Mouse (Mus musculus) ES-Bruce4 (cell line): ENCODE results near the gene Sesn3. TPM values are rescaled to one million over a fixed set of nuclear protein-coding genes. Genes with fewer than 3 reads are reported as not detected.

Experiments used
- H3K27ac ChIP-seq: 2 replicates; pipeline ENCODE4 v1.5.1; 2012; ENCODE audit warnings: low read length, inconsistent platforms; ENCODE audit not compliant: insufficient read depth
- H3K27me3 ChIP-seq: 2 replicates; pipeline ENCODE4 v1.6.1; 2012; ENCODE audit warnings: mild to moderate bottlenecking, low read length, inconsistent platforms; ENCODE audit not compliant: control insufficient read depth, poor library complexity, insufficient read depth, severe bottlenecking
- H3K36me3 ChIP-seq: 2 replicates; pipeline ENCODE4 v1.6.1; 2012; ENCODE audit warnings: inconsistent platforms, mild to moderate bottlenecking, low read length, moderate library complexity; ENCODE audit not compliant: control insufficient read depth, poor library complexity, insufficient read depth, severe bottlenecking
- H3K4me1 ChIP-seq: one replicate; pipeline ENCODE4 v1.8.1; 2011; ENCODE audit warnings: low read length; ENCODE audit not compliant: control insufficient read depth, insufficient read depth
- H3K4me3 ChIP-seq: 2 replicates; pipeline ENCODE4 v1.5.1; 2011; ENCODE audit warnings: low read depth, mild to moderate bottlenecking, low read length
- H3K9ac ChIP-seq: 2 replicates; pipeline ENCODE4 v1.6.1; 2012; ENCODE audit warnings: low read depth, mild to moderate bottlenecking, inconsistent platforms; ENCODE audit not compliant: poor library complexity, severe bottlenecking
- H3K9me3 ChIP-seq: replicated peaks from 2 replicates; pipeline ENCODE4 v1.6.1; 2012; ENCODE audit warnings: mild to moderate bottlenecking, low read length, inconsistent platforms; ENCODE audit not compliant: control insufficient read depth, poor library complexity, insufficient read depth, severe bottlenecking
- CTCF ChIP-seq: IDR thresholded peaks from one replicate; pipeline ENCODE4 v1.8.1; 2011; ENCODE audit warnings: low read depth, low read length
- EP300 ChIP-seq: IDR thresholded peaks from 2 replicates; pipeline ENCODE4 v1.6.1; 2011; ENCODE audit warnings: low read depth, low read length; ENCODE audit not compliant: insufficient read depth
- POLR2A ChIP-seq: IDR thresholded peaks from one replicate; pipeline ENCODE4 v1.8.1; 2011; ENCODE audit warnings: low read length; ENCODE audit not compliant: insufficient read depth
- polyA plus RNA-seq: library from polyadenylated mRNA; stranded (reverse); fragments of >200 nt; gene quantifications from 2 replicates; pipeline ENCODE4 v1.2.4, GENCODE M21; 2011; ENCODE audit warnings: low read depth; ENCODE audit not compliant: missing spikeins, insufficient read depth, insufficient read length

The Sesn3 gene
- polyA plus RNA-seq, 1 experiment, result 26.4 TPM

GRCm38 (mm10) chr9:14244528-14244927, 30.3 kb upstream of the Sesn3 start:
- Histone ChIP-seq H3K4me3 (no peak overlapping the region), H3K4me1 (peaks cover 4% of the 10 kb centered on the region)

GRCm38 (mm10) chr9:14245013-14245586, 29.8 kb upstream of the Sesn3 start:
- no peaks in the 10 kb centered on the region for H3K27me3 ChIP-seq
- peak overlapping the region; percentile 23 for H3K27ac ChIP-seq

More at GRCm38 (mm10) chr9:14244528-14244927, 30.3 kb upstream of the Sesn3 start:
- H3K27me3 ChIP-seq, result no peaks in the 10 kb centered on the region
- peak overlapping the region; percentile 23 for H3K27ac ChIP-seq
- no peaks in the 10 kb centered on the region for H3K9me3 ChIP-seq
- no peak overlapping the region for H3K9ac ChIP-seq
- TF ChIP-seq EP300 (peak; percentile 27; the same call in 1 of the 2 replicates), CTCF (no peak)
- H3K36me3 ChIP-seq, result no peaks in the 10 kb centered on the region

GRCm38 (mm10) chr9:14246016-14246799, 28.7 kb upstream of the Sesn3 start:
- Histone ChIP-seq H3K9ac (no peak overlapping the region), H3K4me3 (no peak overlapping the region), H3K9me3 (no peaks in the 10 kb centered on the region), H3K36me3 (no peaks in the 10 kb centered on the region), H3K27me3 (no peaks in the 10 kb centered on the region), H3K27ac (no peak overlapping the region), H3K4me1 (peaks cover 4% of the 10 kb centered on the region)
- TF ChIP-seq EP300 (no peak), CTCF (no peak), POLR2A (no peak)

More at GRCm38 (mm10) chr9:14245013-14245586, 29.8 kb upstream of the Sesn3 start:
- TF ChIP-seq POLR2A (no peak), CTCF (no peak), EP300 (no peak)
- Histone ChIP-seq H3K4me3 (no peak overlapping the region), H3K9me3 (no peaks in the 10 kb centered on the region), H3K4me1 (peaks cover 4% of the 10 kb centered on the region), H3K36me3 (no peaks in the 10 kb centered on the region), H3K9ac (no peak overlapping the region)

- Histone ChIP-seq H3K27ac (no peak overlapping the region), H3K27me3 (no peaks in the 10 kb centered on the region), H3K4me3 (no peak overlapping the region), H3K4me1 (peaks cover 4% of the 10 kb centered on the region), H3K36me3 (no peaks in the 10 kb centered on the region), H3K9me3 (no peaks in the 10 kb centered on the region), H3K9ac (no peak overlapping the region)
- TF ChIP-seq CTCF, result no peak
- no peak for TF ChIP-seq EP300
- TF ChIP-seq POLR2A, result no peak
These were observed 27.2 kb upstream of the Sesn3 start for GRCm38 (mm10) chr9:14247480-14248208.

- no peaks in the 10 kb centered on the region for H3K27me3 ChIP-seq
- no peak for TF ChIP-seq EP300
- no peak for TF ChIP-seq POLR2A
- no peak for TF ChIP-seq CTCF
- H3K4me1 ChIP-seq, result peaks cover 4% of the 10 kb centered on the region
- no peak overlapping the region for H3K9ac ChIP-seq
- no peaks in the 10 kb centered on the region for H3K36me3 ChIP-seq
- H3K9me3 ChIP-seq, result no peaks in the 10 kb centered on the region
- no peak overlapping the region for H3K4me3 ChIP-seq
- H3K27ac ChIP-seq, result no peak overlapping the region
These were observed 26.7 kb upstream of the Sesn3 start for GRCm38 (mm10) chr9:14248209-14248596.

- no peaks in the 10 kb centered on the region for H3K27me3 ChIP-seq
- no peaks in the 10 kb centered on the region for H3K36me3 ChIP-seq
- H3K9me3 ChIP-seq, result no peaks in the 10 kb centered on the region
- TF ChIP-seq EP300 (no peak), CTCF (no peak), POLR2A (no peak)
- no peaks in the 10 kb centered on the region for H3K4me1 ChIP-seq
- no peak overlapping the region for H3K4me3 ChIP-seq
- no peak overlapping the region for H3K9ac ChIP-seq
- no peak overlapping the region for H3K27ac ChIP-seq
These were observed 13.7 kb upstream of the Sesn3 start for GRCm38 (mm10) chr9:14261150-14261549.
